Mouse (Mus musculus): ENCODE results near the gene Ltb4r2. TPM values are rescaled to one million over a fixed set of nuclear protein-coding genes. Genes with fewer than 3 reads are reported as not detected.

Gene Ltb4r2
- polyA plus RNA-seq, 1 experiment from 2014 or later = 1.8 TPM

GRCm38 (mm10) chr14:55768555-55768954 lies 7.3 kb downstream of the Ltb4r2 start:
- Histone ChIP-seq H3K4me1 (peaks cover 57% of the 10 kb centered on the region), H3K36me3 (no peaks in the 10 kb centered on the region), H3K9me3 (replicated peaks) (no peaks in the 10 kb centered on the region), H3K9ac (no peak overlapping the region), H3K4me2 (peak overlapping the region; percentile 79), H3K27me3 (replicated peaks) (peaks cover 67% of the 10 kb centered on the region), H3K4me3 (no peak overlapping the region), H3K27ac (no peak overlapping the region)
- ATAC-seq = no peak
- 72% methylated on average over 6 of the region's 6 CpGs for WGBS (ENCODE audit: insufficient replicate concordance)

DNA sequence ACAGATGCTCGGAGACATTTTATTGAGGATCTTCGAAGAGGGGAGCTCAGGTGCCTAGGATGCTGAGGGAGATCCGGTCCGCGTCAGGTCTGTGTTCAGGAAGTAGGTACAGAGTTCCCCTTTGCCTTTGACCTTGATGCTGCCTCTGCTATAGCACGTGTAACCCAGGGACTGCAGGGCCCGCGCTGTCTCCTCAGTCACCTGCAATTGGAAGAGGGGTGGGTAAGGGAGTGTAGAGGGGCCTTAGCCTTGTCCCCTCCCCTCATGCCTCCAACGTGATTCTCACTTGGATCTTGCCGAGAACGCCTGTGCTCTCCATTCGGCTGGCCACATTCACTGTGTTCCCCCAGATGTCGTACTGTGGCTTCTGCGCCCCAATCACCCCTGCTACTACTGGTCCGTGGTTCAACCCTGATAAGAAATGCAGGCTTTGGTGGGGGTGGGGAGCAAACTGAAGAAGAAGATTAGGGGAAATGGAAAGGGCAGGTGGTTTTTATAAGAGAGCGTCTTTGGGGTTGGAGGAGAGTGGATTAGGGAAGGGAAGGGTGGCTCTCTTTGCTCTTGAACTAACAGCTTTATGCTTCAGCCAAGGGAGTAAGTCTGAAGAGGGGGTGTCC lies 8.0 kb downstream of the Ltb4r2 start:
- no peaks in the 10 kb centered on the region for H3K36me3 ChIP-seq
- no peaks in the 10 kb centered on the region for H3K9me3 ChIP-seq (replicated peaks)
- WGBS (ENCODE audit: insufficient replicate concordance) = 28% methylated on average over 16 of the region's 16 CpGs
- peak; percentile 68 for ATAC-seq
- peaks cover 67% of the 10 kb centered on the region for H3K27me3 ChIP-seq (replicated peaks)
- peaks cover 55% of the 10 kb centered on the region for H3K4me1 ChIP-seq
- H3K9ac ChIP-seq = no peak overlapping the region; the same call in 1 of the 2 replicates
- no peak overlapping the region for H3K4me3 ChIP-seq
- H3K4me2 ChIP-seq = peak overlapping the region; percentile 43
- no peak overlapping the region for H3K27ac ChIP-seq

DNA sequence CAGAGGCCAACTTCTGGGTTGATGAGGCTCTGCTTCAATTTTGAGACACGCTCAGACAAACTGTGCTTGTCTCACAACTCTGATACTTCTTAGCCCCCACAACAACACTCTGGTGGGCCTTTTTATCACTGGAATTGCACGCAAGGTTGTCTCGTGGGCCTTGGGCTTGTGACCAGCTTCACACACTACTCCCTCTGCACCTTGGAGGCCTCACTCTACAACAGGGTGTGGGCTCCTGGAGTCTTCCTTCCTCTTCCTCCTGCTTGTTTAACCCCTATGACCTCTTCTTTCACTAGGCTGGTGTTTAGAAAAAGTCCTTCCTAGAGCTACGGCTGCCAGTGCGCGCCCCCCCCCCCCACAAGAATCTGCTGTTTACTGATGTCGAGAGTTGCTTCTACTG lies 15.5 kb downstream of the Ltb4r2 start:
- H3K27me3 ChIP-seq (replicated peaks) = peaks cover 53% of the 10 kb centered on the region
- 51% methylated on average over 7 of the region's 7 CpGs for WGBS (ENCODE audit: insufficient replicate concordance)
- no peak overlapping the region for H3K9ac ChIP-seq
- no peaks in the 10 kb centered on the region for H3K36me3 ChIP-seq
- no peak overlapping the region for H3K4me3 ChIP-seq
- no peak for ATAC-seq
- H3K4me2 ChIP-seq = no peak overlapping the region
- peaks cover 30% of the 10 kb centered on the region for H3K4me1 ChIP-seq
- H3K27ac ChIP-seq = no peak overlapping the region
- H3K9me3 ChIP-seq (replicated peaks) = no peaks in the 10 kb centered on the region

DNA sequence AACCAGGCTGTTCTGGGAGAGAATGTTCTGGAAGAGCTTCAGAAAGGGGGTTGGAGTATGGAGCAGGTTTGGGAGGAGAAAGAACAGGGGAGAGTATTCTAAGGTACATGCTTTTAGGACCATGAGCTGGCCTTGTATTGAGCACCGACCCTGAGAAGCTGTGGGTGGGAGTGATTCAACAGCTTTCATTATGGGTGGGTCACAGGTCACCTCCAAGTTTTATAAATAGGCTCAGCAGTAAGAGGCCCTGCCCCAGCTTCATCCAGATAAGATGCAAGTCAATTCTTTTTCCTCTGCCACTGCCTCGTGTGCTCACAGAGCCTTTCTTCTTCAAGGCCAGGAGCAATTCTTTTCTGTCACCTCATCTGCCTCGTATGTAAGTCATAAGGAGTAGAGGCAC lies 15.9 kb downstream of the Ltb4r2 start:
- 15% methylated on average over 3 of the region's 3 CpGs for WGBS (ENCODE audit: insufficient replicate concordance)
- H3K4me1 ChIP-seq = peaks cover 33% of the 10 kb centered on the region
- ATAC-seq = no peak
- H3K27me3 ChIP-seq (replicated peaks) = peaks cover 53% of the 10 kb centered on the region
- no peak overlapping the region for H3K4me2 ChIP-seq
- H3K27ac ChIP-seq = no peak overlapping the region
- no peak overlapping the region for H3K9ac ChIP-seq
- H3K36me3 ChIP-seq = no peaks in the 10 kb centered on the region
- H3K9me3 ChIP-seq (replicated peaks) = no peaks in the 10 kb centered on the region
- no peak overlapping the region for H3K4me3 ChIP-seq

DNA sequence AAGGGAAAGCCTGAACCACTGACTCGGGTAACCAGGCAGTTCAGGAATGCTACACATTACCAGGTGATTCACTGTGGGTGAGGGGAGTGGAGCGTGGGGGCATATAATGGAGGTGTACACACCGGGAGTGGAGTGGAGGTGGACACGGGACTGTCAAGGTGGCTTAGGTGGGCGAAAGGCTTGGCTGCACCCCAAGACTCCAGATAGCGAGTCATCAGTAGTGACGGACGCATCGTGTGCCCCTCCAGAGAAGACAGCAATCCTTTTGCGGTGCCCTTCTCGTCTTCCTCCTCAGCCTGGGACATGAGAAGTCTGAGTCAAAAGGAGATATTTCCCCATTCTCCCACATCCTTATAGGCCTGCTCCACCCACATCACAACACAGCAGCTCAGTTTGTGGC lies 16.6 kb downstream of the Ltb4r2 start:
- Histone ChIP-seq H3K4me2 (no peak overlapping the region), H3K9me3 (replicated peaks) (no peaks in the 10 kb centered on the region), H3K4me1 (peaks cover 33% of the 10 kb centered on the region), H3K27ac (no peak overlapping the region), H3K4me3 (no peak overlapping the region), H3K27me3 (replicated peaks) (peaks cover 53% of the 10 kb centered on the region), H3K36me3 (no peaks in the 10 kb centered on the region), H3K9ac (no peak overlapping the region)
- WGBS (ENCODE audit: insufficient replicate concordance) = 72% methylated on average over 11 of the region's 11 CpGs
- no peak for ATAC-seq

DNA sequence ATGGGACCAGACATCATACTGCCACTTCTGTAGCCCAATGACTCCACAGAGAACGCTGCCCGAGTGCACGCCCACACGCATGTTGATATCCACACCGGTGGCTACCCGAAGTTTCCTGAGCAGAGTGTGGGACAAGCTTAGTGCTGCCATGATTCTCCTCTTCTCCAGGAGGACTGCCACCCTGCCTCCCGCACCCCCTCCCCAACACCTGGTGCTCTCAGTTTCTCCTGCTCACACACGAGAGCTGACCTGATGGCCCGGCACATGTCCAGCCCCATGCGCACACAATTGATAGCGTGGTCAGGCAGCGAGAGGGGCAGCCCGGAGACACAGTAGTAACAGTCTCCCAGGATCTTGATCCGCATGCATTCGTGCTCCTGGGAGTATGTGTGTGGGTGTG lies 17.5 kb downstream of the Ltb4r2 start:
- Histone ChIP-seq H3K4me3 (no peak overlapping the region), H3K9me3 (replicated peaks) (no peaks in the 10 kb centered on the region), H3K4me2 (no peak overlapping the region), H3K36me3 (no peaks in the 10 kb centered on the region), H3K27ac (no peak overlapping the region), H3K9ac (no peak overlapping the region), H3K4me1 (peaks cover 38% of the 10 kb centered on the region), H3K27me3 (replicated peaks) (peaks cover 56% of the 10 kb centered on the region)
- no peak for ATAC-seq
- WGBS (ENCODE audit: insufficient replicate concordance) = 79% methylated on average over 15 of the region's 15 CpGs

DNA sequence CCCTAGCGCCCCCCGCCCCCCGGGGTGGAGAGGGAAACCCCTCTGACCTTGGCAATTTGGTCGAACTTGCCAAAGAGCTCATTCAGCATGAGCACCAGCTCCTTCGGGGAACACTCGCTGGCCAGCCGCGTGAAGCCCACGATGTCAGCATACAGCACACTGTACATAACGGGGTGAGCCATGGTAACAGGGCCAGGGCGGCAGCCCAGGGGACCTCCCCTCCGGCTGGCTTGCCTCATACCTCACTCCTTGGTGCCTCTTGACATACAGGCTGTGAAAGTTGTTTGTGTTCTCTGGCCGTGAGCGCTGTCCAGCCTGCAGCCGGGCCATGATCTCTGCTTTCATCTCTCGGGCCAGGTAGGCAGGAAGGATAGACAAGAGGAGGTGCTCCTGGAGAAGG lies 18.4 kb downstream of the Ltb4r2 start:
- Histone ChIP-seq H3K9me3 (replicated peaks) (no peaks in the 10 kb centered on the region), H3K4me3 (no peak overlapping the region), H3K27ac (no peak overlapping the region), H3K4me2 (no peak overlapping the region), H3K9ac (no peak overlapping the region), H3K36me3 (no peaks in the 10 kb centered on the region), H3K27me3 (replicated peaks) (peaks cover 56% of the 10 kb centered on the region), H3K4me1 (peaks cover 43% of the 10 kb centered on the region)
- ATAC-seq = no peak
- WGBS (ENCODE audit: insufficient replicate concordance) = 66% methylated on average over 16 of the region's 16 CpGs

DNA sequence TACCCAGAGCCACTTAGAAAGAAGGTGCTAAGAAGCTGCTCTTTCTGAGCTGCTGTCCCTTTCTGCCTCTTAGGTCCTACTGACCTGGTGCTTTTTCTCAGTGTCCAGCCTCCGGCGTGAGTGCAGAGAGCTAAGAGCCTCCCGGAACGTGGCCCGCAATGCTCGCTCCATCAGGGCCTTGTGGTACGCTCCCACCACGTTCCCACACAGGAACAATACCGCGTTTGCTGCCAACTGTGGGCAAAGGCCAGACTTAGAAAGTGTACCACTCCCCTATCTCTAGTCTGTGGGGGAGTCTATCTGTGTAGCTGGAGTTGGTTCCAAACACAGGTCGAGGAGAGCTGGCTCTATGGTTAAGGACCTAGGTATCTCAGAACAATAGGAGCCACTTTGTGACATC lies 19.5 kb downstream of the Ltb4r2 start:
- peaks cover 43% of the 10 kb centered on the region for H3K4me1 ChIP-seq
- H3K27ac ChIP-seq = no peak overlapping the region
- WGBS (ENCODE audit: insufficient replicate concordance) = 68% methylated on average over 11 of the region's 11 CpGs
- ATAC-seq = no peak
- no peak overlapping the region for H3K4me3 ChIP-seq
- H3K36me3 ChIP-seq = peaks cover 4% of the 10 kb centered on the region; the same call in 1 of the 2 replicates
- no peak overlapping the region for H3K4me2 ChIP-seq
- no peaks in the 10 kb centered on the region for H3K9me3 ChIP-seq (replicated peaks)
- peaks cover 59% of the 10 kb centered on the region for H3K27me3 ChIP-seq (replicated peaks)
- no peak overlapping the region for H3K9ac ChIP-seq

DNA sequence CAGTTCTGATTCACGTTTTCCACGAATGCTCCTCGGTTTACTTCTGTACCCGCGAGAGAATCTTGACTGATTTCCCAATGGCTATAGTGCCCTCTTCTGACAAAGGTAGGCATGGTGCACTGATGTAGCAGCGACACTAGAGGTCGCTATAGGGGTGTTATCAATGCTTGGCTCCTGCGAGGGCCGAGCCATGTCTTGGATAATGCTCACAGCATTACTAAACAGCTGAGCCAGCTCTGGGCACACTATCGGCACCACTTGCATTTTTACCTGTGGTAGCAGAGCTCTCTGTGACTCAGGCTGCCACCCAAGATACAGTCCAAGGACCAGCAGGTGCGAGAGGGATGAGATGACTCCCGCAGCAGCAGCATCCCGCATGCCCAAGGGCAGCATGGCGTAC lies 20.1 kb downstream of the Ltb4r2 start:
- H3K9ac ChIP-seq = no peak overlapping the region
- H3K4me3 ChIP-seq = no peak overlapping the region
- WGBS (ENCODE audit: insufficient replicate concordance) = 16% methylated on average over 14 of the region's 14 CpGs
- H3K4me1 ChIP-seq = peaks cover 43% of the 10 kb centered on the region
- no peaks in the 10 kb centered on the region for H3K9me3 ChIP-seq (replicated peaks)
- H3K27ac ChIP-seq = no peak overlapping the region
- peak; percentile 64 for ATAC-seq
- H3K27me3 ChIP-seq (replicated peaks) = peaks cover 63% of the 10 kb centered on the region
- peaks cover 8% of the 10 kb centered on the region; the same call in 1 of the 2 replicates for H3K36me3 ChIP-seq
- peak overlapping the region; percentile 30 for H3K4me2 ChIP-seq

- Histone ChIP-seq H3K27ac (no peak overlapping the region), H3K4me3 (no peak overlapping the region), H3K9ac (no peak overlapping the region), H3K4me1 (peaks cover 32% of the 10 kb centered on the region), H3K36me3 (peaks cover 8% of the 10 kb centered on the region; the same call in 1 of the 2 replicates), H3K4me2 (peak overlapping the region; percentile 44; the same call in 1 of the 2 replicates), H3K27me3 (replicated peaks) (peaks cover 75% of the 10 kb centered on the region), H3K9me3 (replicated peaks) (no peaks in the 10 kb centered on the region)
- 54% methylated on average over 9 of the region's 9 CpGs for WGBS (ENCODE audit: insufficient replicate concordance)
- ATAC-seq = no peak
Observed at GRCm38 (mm10) chr14:55782361-55782960, 21.2 kb downstream of the Ltb4r2 start.

GRCm38 (mm10) chr14:55783171-55783957 lies 22.1 kb downstream of the Ltb4r2 start:
- H3K4me1 ChIP-seq = peaks cover 37% of the 10 kb centered on the region
- 6% methylated on average over 31 of the region's 31 CpGs for whole genome bisulfite sequencing (ENCODE audit: insufficient replicate concordance)
- H3K4me3 ChIP-seq = peak overlapping the region; percentile 31
- H3K9me3 ChIP-seq (replicated peaks) = no peaks in the 10 kb centered on the region
- no peak overlapping the region for H3K27ac ChIP-seq
- peak overlapping the region; percentile 44 for H3K4me2 ChIP-seq
- no peak overlapping the region for H3K9ac ChIP-seq
- H3K36me3 ChIP-seq = peaks cover 8% of the 10 kb centered on the region; the same call in 1 of the 2 replicates
- no peak for ATAC-seq
- peaks cover 83% of the 10 kb centered on the region for H3K27me3 ChIP-seq (replicated peaks)

DNA sequence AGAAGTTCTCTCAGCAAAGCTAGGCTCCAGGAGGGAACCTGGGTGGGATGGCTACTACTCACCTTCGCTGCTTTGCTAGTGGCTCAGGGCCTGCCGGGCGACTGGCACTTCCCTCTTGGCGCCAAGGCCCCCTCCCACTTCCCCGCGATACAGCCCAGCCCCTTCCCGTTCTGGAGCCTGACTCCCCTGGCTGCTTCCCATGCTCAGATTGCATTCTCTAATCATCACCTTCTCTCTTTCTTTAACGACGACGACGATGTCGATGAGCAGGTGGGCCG lies 22.7 kb downstream of the Ltb4r2 start, which contains the start of gene Adcy4:
Gene Adcy4, minus strand, starts transcription at position 138 of the 278 bp plus-strand sequence.
- Histone ChIP-seq H3K36me3 (peaks cover 8% of the 10 kb centered on the region; the same call in 1 of the 2 replicates), H3K4me1 (peaks cover 43% of the 10 kb centered on the region), H3K27ac (no peak within 1 kb of the TSS), H3K4me2 (peak within 1 kb of the TSS; percentile 44), H3K9me3 (replicated peaks) (no peaks in the 10 kb centered on the region), H3K27me3 (replicated peaks) (peaks cover 78% of the 10 kb centered on the region), H3K4me3 (peak within 1 kb of the TSS; percentile 31), H3K9ac (no peak within 1 kb of the TSS)
- WGBS (ENCODE audit: insufficient replicate concordance) = 9% methylated on average over 13 of the region's 13 CpGs
- ATAC-seq = no peak

Data from liver, embryonic 12.5 days (tissue).